Mouse (Mus musculus) C2C12 (cell line): Measurements from ENCODE around the gene Pigyl.

ENCODE experiments used
- CEBPB ChIP-seq: IDR thresholded peaks from one replicate; pipeline ENCODE4 v1.6.1; 2011; ENCODE audit warnings: low read depth, mild to moderate bottlenecking, control low read depth, moderate library complexity
- CTCF ChIP-seq: IDR thresholded peaks from one replicate; pipeline ENCODE4 v1.5.1; 2011; ENCODE audit not compliant: control insufficient read depth, insufficient read depth, insufficient read length
- MAX ChIP-seq: IDR thresholded peaks from one replicate; pipeline ENCODE4 v1.6.1; 2011; ENCODE audit warnings: mild to moderate bottlenecking, control low read depth
- MYOD1 ChIP-seq: IDR thresholded peaks from one replicate; pipeline ENCODE4 v1.6.1; 2011; ENCODE audit warnings: low read depth; ENCODE audit not compliant: control insufficient read depth, insufficient read length

DNA sequence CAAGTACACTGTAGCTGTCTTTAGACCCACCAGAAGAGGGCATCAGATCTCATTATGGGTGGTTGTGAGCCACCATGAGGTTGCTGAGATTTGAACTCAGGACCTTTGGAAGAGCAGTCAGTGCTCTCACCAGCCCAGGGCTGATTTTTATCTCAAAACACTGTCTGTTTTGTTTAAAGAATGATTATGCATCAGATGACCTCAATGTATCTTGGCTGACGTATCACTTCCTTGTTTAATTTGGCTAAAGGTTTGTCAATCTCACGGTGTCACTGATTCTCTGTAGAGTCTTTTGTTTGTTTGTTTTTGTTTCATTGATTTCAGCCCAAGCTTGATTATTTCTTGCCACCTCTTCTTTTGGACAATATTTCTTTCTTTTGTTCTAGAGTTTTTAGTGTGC is 5.7 kb upstream of the Pigyl start:
- no peak for TF ChIP-seq CTCF
- TF ChIP-seq CEBPB, result no peak
- no peak for TF ChIP-seq MYOD1
- no peak for TF ChIP-seq MAX
